Mouse (Mus musculus) liver, adult 2 months (tissue): ENCODE data around the gene Ccdc167. TPM values are rescaled to one million over a fixed set of nuclear protein-coding genes. Genes with fewer than 3 reads are reported as not detected.
A peak's percentile ranks its signal among the peaks of the same experiment; 100 is the strongest.

ENCODE experiments used
- DNase-seq: peaks from one replicate; pipeline ENCODE4 v3.0.0-alpha.2; 2011; ENCODE audit warnings: low read depth, low spot score; ENCODE audit errors: extremely low read depth
- H3K27ac ChIP-seq: fragments of 200-500 bp; replicated peaks from 2 replicates; pipeline ENCODE4 v1.5.1; 2012; ENCODE audit warnings: low read depth, mild to moderate bottlenecking, control low read depth, inconsistent platforms, low read length; ENCODE audit not compliant: insufficient read depth
- H3K27me3 ChIP-seq: fragments of 200-500 bp; 2 replicates; pipeline ENCODE4 v1.6.1; 2012; ENCODE audit warnings: mild to moderate bottlenecking, moderate library complexity, low read length, inconsistent platforms; ENCODE audit not compliant: control insufficient read depth, insufficient read depth
- H3K36me3 ChIP-seq: fragments of 200-500 bp; 2 replicates; pipeline ENCODE4 v1.6.1; 2012; ENCODE audit warnings: low read length, inconsistent platforms; ENCODE audit not compliant: control insufficient read depth, insufficient read depth
- H3K4me1 ChIP-seq: fragments of 200-500 bp; 2 replicates; pipeline ENCODE4 v1.6.1; 2011; ENCODE audit warnings: low read length; ENCODE audit not compliant: control insufficient read depth, insufficient read depth
- H3K4me3 ChIP-seq: fragments of 200-500 bp; 2 replicates; pipeline ENCODE4 v1.5.1; 2011; ENCODE audit warnings: low read depth, mild to moderate bottlenecking, control low read depth, low read length, moderate library complexity; ENCODE audit not compliant: insufficient read depth
- H3K79me2 ChIP-seq: fragments of 200-500 bp; 2 replicates; pipeline ENCODE4 v1.6.1; 2012; ENCODE audit warnings: inconsistent platforms, mild to moderate bottlenecking, low read length, moderate library complexity; ENCODE audit not compliant: control insufficient read depth, insufficient read depth
- H3K9ac ChIP-seq: fragments of 200-500 bp; 2 replicates; pipeline ENCODE4 v1.6.1; 2012; ENCODE audit warnings: low read depth, mild to moderate bottlenecking, control low read depth, inconsistent platforms, low read length
- CTCF ChIP-seq: fragments of 200-500 bp; IDR thresholded peaks from 2 replicates; pipeline ENCODE4 v1.5.1; 2011; ENCODE audit warnings: low read depth, low read length, control low read depth
- POLR2A ChIP-seq: fragments of 200-500 bp; IDR thresholded peaks from 2 replicates; pipeline ENCODE4 v1.6.1; 2011; ENCODE audit warnings: low read length, control low read depth; ENCODE audit not compliant: insufficient read depth; ENCODE audit errors: extremely low read depth
- WGBS: fragments of 180-500 bp; shearing (Covaris S2); methylation state at CpG from one replicate; pipeline ENCODE4 v1.1.7; 2018; 5-methylcytosine and 5-hydroxymethylcytosine counted together
- polyA plus RNA-seq: library from polyadenylated mRNA; depleted of rRNA; stranded (reverse); fragments of >200 nt; gene quantifications from 2 replicates; pipeline ENCODE4 v1.2.3, GENCODE M21; 2012
- total RNA-seq: library from RNA; depleted of rRNA; stranded (reverse); fragments of >200 nt; gene quantifications from 2 replicates; pipeline ENCODE4 v1.2.3, GENCODE M21; 2014

Ccdc167 gene
- total and polyA plus RNA-seq, 2 experiments, result 4.2 to 5.5 TPM

- H3K27ac ChIP-seq, result no peak overlapping the region
- H3K4me1 ChIP-seq, result no peaks in the 10 kb centered on the region
- peaks cover 26% of the 10 kb centered on the region for H3K36me3 ChIP-seq
- no peaks in the 10 kb centered on the region for H3K27me3 ChIP-seq
- peaks cover 33% of the 10 kb centered on the region; the same call in 1 of the 2 replicates for H3K79me2 ChIP-seq
- 90% methylated on average over 4 of the region's 4 CpGs for WGBS
- TF ChIP-seq CTCF, result no peak
- TF ChIP-seq POLR2A, result no peak
- no peak for DNase-seq
- no peak overlapping the region for H3K4me3 ChIP-seq
- H3K9ac ChIP-seq, result no peak overlapping the region
Observed at GRCm38 (mm10) chr17:29669030-29669429, 47.8 kb downstream of the Ccdc167 start.

- H3K4me3 ChIP-seq, result no peak overlapping the region
- no peak overlapping the region for H3K9ac ChIP-seq
- no peaks in the 10 kb centered on the region for H3K4me1 ChIP-seq
- DNase-seq, result no peak
- 92% methylated on average over 10 of the region's 10 CpGs for WGBS
- H3K36me3 ChIP-seq, result peaks cover 25% of the 10 kb centered on the region
- H3K27ac ChIP-seq, result no peak overlapping the region
- peaks cover 33% of the 10 kb centered on the region; the same call in 1 of the 2 replicates for H3K79me2 ChIP-seq
- H3K27me3 ChIP-seq, result no peaks in the 10 kb centered on the region
- TF ChIP-seq CTCF, result no peak
- TF ChIP-seq POLR2A, result no peak
Observed at GRCm38 (mm10) chr17:29668051-29668986, 48.5 kb downstream of the Ccdc167 start.

- Histone ChIP-seq H3K79me2 (peaks cover 24% of the 10 kb centered on the region; the same call in 1 of the 2 replicates), H3K36me3 (peaks cover 19% of the 10 kb centered on the region), H3K4me3 (no peak overlapping the region), H3K27ac (no peak overlapping the region), H3K9ac (no peak overlapping the region), H3K4me1 (no peaks in the 10 kb centered on the region; the same call in none of the 2 replicates), H3K27me3 (no peaks in the 10 kb centered on the region)
- WGBS, result 83% methylated on average over 6 of the region's 6 CpGs
- TF ChIP-seq POLR2A, result no peak
- no peak for TF ChIP-seq CTCF
- no peak for DNase-seq
Observed at GRCm38 (mm10) chr17:29662145-29662544, 54.7 kb downstream of the Ccdc167 start.

- Histone ChIP-seq H3K27me3 (no peaks in the 10 kb centered on the region), H3K27ac (peak overlapping the region; percentile 59), H3K4me1 (no peaks in the 10 kb centered on the region; the same call in none of the 2 replicates), H3K79me2 (peaks cover 17% of the 10 kb centered on the region; the same call in 1 of the 2 replicates), H3K9ac (peak overlapping the region; percentile 95), H3K36me3 (peaks cover 14% of the 10 kb centered on the region), H3K4me3 (peak overlapping the region; percentile 88)
- under 1% methylated on average over 41 of the region's 41 CpGs for WGBS
- no peak for TF ChIP-seq CTCF
- TF ChIP-seq POLR2A, result no peak
- DNase-seq, result peak; percentile 63
Observed at GRCm38 (mm10) chr17:29660762-29661391, 56.0 kb downstream of the Ccdc167 start.

- peaks cover 16% of the 10 kb centered on the region; the same call in 1 of the 2 replicates for H3K79me2 ChIP-seq
- WGBS, result 1% methylated on average over 41 of the region's 41 CpGs
- no peaks in the 10 kb centered on the region; the same call in none of the 2 replicates for H3K4me1 ChIP-seq
- DNase-seq, result peak; percentile 73
- peak; percentile 71 for TF ChIP-seq POLR2A
- TF ChIP-seq CTCF, result no peak
- peaks cover 13% of the 10 kb centered on the region for H3K36me3 ChIP-seq
- H3K9ac ChIP-seq, result peak within 1 kb of the TSS; percentile 95
- H3K27ac ChIP-seq, result peak within 1 kb of the TSS; percentile 59
- no peaks in the 10 kb centered on the region for H3K27me3 ChIP-seq
- H3K4me3 ChIP-seq, result peak within 1 kb of the TSS; percentile 88
Observed at GRCm38 (mm10) chr17:29660076-29660761, 56.6 kb downstream of the Ccdc167 start, which contains the start of gene Cmtr1. TSS of gene Cmtr1 (plus strand) at chr17:29660595.
